Mouse (Mus musculus): Measurements from ENCODE around the gene Ryr2. TPM values are rescaled to one million over a fixed set of nuclear protein-coding genes. Genes with fewer than 3 reads are reported as not detected.
"Not testable (repeated sequence)": the region's sequence is repeated elsewhere in the genome, so short reads cannot be mapped to it uniquely, and the experiment has no call there.

The Ryr2 gene
- polyA plus RNA-seq, 1 experiment from 2014 or later: 0.43 TPM

DNA sequence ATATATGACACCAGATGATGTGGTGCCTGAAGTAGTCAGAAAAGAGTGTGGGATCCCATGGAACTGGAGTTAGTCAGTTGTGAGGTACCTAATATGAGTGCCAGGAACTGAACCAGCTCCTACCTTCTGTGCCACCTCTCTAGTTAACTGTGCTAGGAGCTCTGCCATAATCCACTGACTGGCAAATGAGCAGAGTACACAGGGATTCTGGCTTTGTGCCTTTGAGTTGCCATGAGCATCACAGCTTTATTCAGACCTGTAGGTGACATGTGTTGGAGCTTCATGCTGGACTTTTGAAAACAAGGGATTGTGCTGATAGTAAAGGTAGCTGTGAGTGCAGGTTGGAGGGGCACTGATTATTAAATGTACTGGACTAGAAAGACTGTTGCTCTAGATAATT, 539.4 kb downstream of the Ryr2 start:
- no peak for DNase-seq (ENCODE audit: low spot score)
- H3K36me3 ChIP-seq: no peaks in the 10 kb centered on the region
- H3K4me3 ChIP-seq: no peak overlapping the region
- no peaks in the 10 kb centered on the region for H3K4me1 ChIP-seq (replicated peaks)
- H3K27me3 ChIP-seq (ENCODE audit: insufficient read depth, poor library complexity, severe bottlenecking): no peaks in the 10 kb centered on the region
- no peak overlapping the region for H3K27ac ChIP-seq
- H3K9me3 ChIP-seq: no peaks in the 10 kb centered on the region

DNA sequence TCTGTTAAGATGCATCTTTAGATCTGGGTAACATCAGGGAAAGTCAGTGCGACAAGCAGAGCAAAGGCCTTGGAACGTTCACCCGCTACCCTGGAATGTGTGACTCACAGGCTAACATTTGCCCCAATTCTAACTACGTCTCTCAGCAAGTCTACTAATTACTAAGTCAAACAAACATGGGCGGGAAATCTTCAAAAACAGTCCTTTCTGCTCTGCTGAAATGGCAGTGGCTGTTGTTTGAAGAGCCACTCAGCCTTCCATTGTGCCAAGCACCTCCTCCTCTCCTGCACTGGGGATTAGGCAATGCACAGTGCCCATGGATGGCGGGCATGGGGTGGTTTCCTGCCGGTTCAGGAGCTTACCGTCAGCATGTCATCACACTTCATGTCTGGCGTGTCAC, 540.3 kb downstream of the Ryr2 start:
- no peak for DNase-seq (ENCODE audit: low spot score)
- no peak overlapping the region for H3K27ac ChIP-seq
- H3K9me3 ChIP-seq: no peaks in the 10 kb centered on the region
- no peaks in the 10 kb centered on the region for H3K36me3 ChIP-seq
- no peaks in the 10 kb centered on the region for H3K27me3 ChIP-seq (ENCODE audit: insufficient read depth, poor library complexity, severe bottlenecking)
- 75% methylated on average over 9 of the region's 9 CpGs for WGBS
- H3K4me3 ChIP-seq: no peak overlapping the region
- no peaks in the 10 kb centered on the region for H3K4me1 ChIP-seq (replicated peaks)

- no peaks in the 10 kb centered on the region for H3K36me3 ChIP-seq
- H3K4me1 ChIP-seq (replicated peaks): no peaks in the 10 kb centered on the region
- H3K27me3 ChIP-seq (ENCODE audit: insufficient read depth, poor library complexity, severe bottlenecking): no peaks in the 10 kb centered on the region
- H3K9me3 ChIP-seq: no peaks in the 10 kb centered on the region
- 48% methylated on average over 1 of the region's 1 CpGs for WGBS
- H3K4me3 ChIP-seq: no peak overlapping the region
- peak; percentile 55 for DNase-seq (ENCODE audit: low spot score)
- H3K27ac ChIP-seq: no peak overlapping the region
These were observed 543.3 kb downstream of the Ryr2 start for GRCm38 (mm10) chr13:11563224-11564024.

DNA sequence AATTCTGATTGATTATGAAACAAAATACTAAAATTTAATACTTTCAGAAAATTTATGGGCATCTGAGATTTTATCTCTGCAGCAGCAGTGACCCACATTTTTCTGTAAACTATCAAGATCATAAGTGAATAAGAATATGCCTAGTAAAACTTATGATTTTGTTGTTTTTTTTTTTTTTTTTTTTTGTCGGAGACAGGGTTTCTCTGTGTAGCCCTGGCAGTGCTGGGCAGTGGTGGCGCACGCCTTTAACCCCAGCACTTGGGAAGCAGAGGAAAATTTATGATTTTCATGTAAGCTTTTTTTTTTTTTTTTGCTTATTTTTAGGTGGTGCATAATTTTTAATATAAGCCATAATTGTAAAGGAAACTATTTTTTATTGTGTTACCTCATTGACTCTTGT, 557.1 kb downstream of the Ryr2 start:
- Histone ChIP-seq H3K9me3 (no peaks in the 10 kb centered on the region), H3K4me3 (no peak overlapping the region), H3K27me3 (ENCODE audit: insufficient read depth, poor library complexity, severe bottlenecking) (no peaks in the 10 kb centered on the region), H3K36me3 (no peaks in the 10 kb centered on the region), H3K4me1 (replicated peaks) (no peaks in the 10 kb centered on the region), H3K27ac (no peak overlapping the region)
- WGBS: 92% methylated on average over 3 of the region's 3 CpGs
- no peak for DNase-seq (ENCODE audit: low spot score)

DNA sequence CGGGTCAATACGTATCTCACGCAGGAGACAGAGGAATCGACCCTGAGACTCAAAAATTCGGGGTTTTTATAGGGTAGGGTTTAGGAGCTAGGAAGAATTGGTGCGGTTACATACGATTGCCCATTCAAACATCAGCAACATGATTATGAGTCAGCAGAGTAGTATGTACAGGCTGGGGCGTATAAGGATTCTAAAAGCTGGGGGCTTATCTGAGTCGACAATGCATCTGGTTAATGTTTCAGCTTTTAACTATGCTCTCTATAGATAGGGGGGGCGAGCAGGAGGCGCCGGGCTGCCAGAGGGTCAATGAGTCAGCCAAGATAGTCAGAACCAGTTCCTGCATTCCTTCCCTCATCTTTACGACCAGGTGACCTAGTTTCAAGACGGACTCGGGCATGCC, 557.6 kb downstream of the Ryr2 start:
- WGBS: 90% methylated on average over 15 of the region's 15 CpGs
- H3K27me3 ChIP-seq (ENCODE audit: insufficient read depth, poor library complexity, severe bottlenecking); H3K27ac ChIP-seq; H3K4me1 ChIP-seq (replicated peaks); H3K9me3 ChIP-seq; H3K4me3 ChIP-seq; H3K36me3 ChIP-seq; DNase-seq (ENCODE audit: low spot score): not testable (repeated sequence)

- H3K27me3 ChIP-seq (ENCODE audit: insufficient read depth, poor library complexity, severe bottlenecking): no peaks in the 10 kb centered on the region
- no peak overlapping the region for H3K4me3 ChIP-seq
- H3K27ac ChIP-seq: no peak overlapping the region
- no peaks in the 10 kb centered on the region for H3K4me1 ChIP-seq (replicated peaks)
- WGBS: 42% methylated on average over 7 of the region's 7 CpGs
- H3K36me3 ChIP-seq: no peaks in the 10 kb centered on the region
- no peaks in the 10 kb centered on the region for H3K9me3 ChIP-seq
- DNase-seq (ENCODE audit: low spot score): peak; percentile 23
These were observed 560.9 kb downstream of the Ryr2 start for GRCm38 (mm10) chr13:11545841-11546240.

- Histone ChIP-seq H3K27me3 (ENCODE audit: insufficient read depth, poor library complexity, severe bottlenecking) (no peaks in the 10 kb centered on the region), H3K27ac (no peak overlapping the region), H3K4me1 (replicated peaks) (no peaks in the 10 kb centered on the region), H3K36me3 (no peaks in the 10 kb centered on the region), H3K4me3 (no peak overlapping the region), H3K9me3 (no peaks in the 10 kb centered on the region)
- 85% methylated on average over 3 of the region's 3 CpGs for WGBS
- no peak for DNase-seq (ENCODE audit: low spot score)
These were observed 564.2 kb downstream of the Ryr2 start for GRCm38 (mm10) chr13:11542546-11542945.

- no peak overlapping the region for H3K4me3 ChIP-seq
- 89% methylated on average over 1 of the region's 1 CpGs for WGBS
- H3K4me1 ChIP-seq (replicated peaks): no peaks in the 10 kb centered on the region
- no peaks in the 10 kb centered on the region for H3K27me3 ChIP-seq (ENCODE audit: insufficient read depth, poor library complexity, severe bottlenecking)
- DNase-seq (ENCODE audit: low spot score): no peak
- H3K27ac ChIP-seq: no peak overlapping the region
- no peaks in the 10 kb centered on the region for H3K36me3 ChIP-seq
- no peaks in the 10 kb centered on the region for H3K9me3 ChIP-seq
These were observed 569.9 kb downstream of the Ryr2 start for GRCm38 (mm10) chr13:11536851-11537250.

DNA sequence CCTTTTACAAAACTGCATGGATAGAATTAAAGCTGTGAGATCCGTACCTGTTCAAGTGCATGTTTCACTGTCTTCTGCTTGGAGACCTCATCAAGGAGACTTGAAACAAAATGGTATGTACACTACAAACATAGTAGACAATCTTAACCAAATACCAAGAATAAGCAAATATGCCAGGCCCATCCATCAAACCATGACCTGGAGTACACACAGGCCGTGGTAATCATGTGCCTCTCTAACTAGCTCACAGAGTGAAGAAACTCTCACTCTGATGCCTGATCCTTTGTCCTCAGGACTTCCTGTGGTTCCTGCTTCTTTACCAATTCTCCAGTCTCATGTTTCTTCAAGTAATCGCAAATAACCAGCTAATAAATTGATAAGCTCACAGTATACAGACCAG, 570.9 kb downstream of the Ryr2 start:
- no peak for DNase-seq (ENCODE audit: low spot score)
- WGBS: 84% methylated on average over 3 of the region's 3 CpGs
- H3K27ac ChIP-seq: no peak overlapping the region
- H3K9me3 ChIP-seq: no peaks in the 10 kb centered on the region
- H3K27me3 ChIP-seq (ENCODE audit: insufficient read depth, poor library complexity, severe bottlenecking): no peaks in the 10 kb centered on the region
- no peaks in the 10 kb centered on the region for H3K4me1 ChIP-seq (replicated peaks)
- H3K4me3 ChIP-seq: no peak overlapping the region
- no peaks in the 10 kb centered on the region for H3K36me3 ChIP-seq

DNA sequence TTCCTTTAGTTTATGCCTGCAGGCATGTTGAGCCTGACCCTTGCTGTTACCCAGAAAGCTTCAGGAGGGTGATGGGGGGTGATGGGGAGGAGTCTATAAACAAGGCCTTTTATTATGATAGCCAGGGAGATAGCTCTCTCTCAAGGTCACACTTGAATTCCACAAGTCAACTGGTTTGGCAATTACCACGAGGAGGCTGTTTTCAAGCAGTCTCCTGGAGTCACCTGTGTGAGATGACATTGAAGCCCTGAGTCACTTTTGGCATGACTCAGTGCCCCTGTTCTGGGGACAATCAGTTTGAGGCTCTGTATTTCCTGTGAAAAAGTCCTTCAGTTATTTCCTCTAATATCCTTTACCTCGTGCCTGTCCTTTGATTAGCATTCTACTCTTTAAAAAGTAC, 573.5 kb downstream of the Ryr2 start:
- no peak overlapping the region for H3K27ac ChIP-seq
- no peaks in the 10 kb centered on the region for H3K4me1 ChIP-seq (replicated peaks)
- no peak overlapping the region for H3K4me3 ChIP-seq
- no peaks in the 10 kb centered on the region for H3K36me3 ChIP-seq
- WGBS: 77% methylated on average over 2 of the region's 2 CpGs
- no peak for DNase-seq (ENCODE audit: low spot score)
- no peaks in the 10 kb centered on the region for H3K27me3 ChIP-seq (ENCODE audit: insufficient read depth, poor library complexity, severe bottlenecking)
- no peaks in the 10 kb centered on the region for H3K9me3 ChIP-seq

DNA sequence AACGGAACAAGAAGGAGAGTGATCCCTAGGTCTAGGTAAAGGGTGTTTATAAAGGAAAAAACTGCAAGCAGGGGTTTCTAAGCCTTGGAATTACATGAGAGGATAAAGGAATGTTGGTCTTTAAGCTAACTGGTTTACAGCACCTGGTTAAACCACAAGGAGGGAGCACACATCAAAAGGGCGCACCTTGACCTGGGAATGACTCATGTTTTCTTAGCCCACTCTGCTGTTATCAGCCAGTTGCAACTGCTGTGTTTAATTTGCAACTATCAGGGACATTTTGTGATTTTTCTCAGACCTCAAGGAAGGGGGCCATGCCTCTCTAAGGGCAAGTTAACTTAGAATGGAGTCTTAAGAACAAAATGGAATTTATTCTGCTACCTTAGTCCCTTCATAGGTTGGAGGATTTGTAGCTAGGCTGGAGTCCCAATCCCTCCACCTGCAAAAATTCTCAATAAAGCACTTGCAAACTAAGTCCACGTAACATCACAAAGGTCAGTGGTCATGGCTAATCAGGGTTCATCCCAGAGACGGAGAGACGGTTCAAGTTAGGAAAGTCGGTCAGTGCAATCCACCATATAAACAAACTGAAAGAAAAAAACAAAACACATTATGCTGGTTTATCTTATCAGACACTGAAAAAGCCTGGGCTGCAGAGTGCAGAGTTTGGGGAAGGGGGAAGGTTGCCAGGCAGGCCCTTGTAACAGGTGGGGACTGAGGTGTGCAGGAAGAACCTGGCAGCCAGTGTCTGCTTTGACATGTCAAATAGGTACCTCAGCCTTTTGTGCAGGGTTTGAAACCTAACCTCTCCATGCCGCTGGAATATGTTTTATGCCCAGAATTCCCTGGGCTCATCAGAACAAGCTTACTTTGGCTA, 574.5 kb downstream of the Ryr2 start:
- Histone ChIP-seq H3K27me3 (ENCODE audit: insufficient read depth, poor library complexity, severe bottlenecking) (no peaks in the 10 kb centered on the region), H3K27ac (no peak overlapping the region), H3K4me1 (replicated peaks) (no peaks in the 10 kb centered on the region), H3K4me3 (no peak overlapping the region), H3K36me3 (no peaks in the 10 kb centered on the region), H3K9me3 (no peaks in the 10 kb centered on the region)
- WGBS: 90% methylated on average over 7 of the region's 7 CpGs
- no peak for DNase-seq (ENCODE audit: low spot score)

DNA sequence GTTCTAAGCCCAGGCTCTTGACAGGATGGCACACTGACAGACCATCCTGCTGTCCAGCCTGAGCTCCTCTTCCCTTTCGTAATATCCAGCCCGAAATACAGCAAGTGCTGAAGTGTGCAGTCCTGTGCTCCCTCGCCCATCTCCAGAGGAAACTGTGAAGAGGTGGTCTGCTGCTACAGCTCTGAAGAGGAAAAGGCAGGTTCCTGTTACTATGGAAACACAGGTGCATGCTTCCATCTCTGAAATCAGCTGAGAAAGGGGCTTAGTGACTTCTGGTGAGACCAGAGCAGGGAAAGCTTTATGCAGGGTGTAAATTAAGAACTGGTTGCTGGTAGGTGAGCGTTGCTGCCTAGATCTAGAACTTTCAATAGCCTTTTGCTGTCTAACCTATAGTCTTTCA, 583.1 kb downstream of the Ryr2 start:
- no peaks in the 10 kb centered on the region for H3K4me1 ChIP-seq (replicated peaks)
- 87% methylated on average over 4 of the region's 4 CpGs for whole genome bisulfite sequencing
- DNase-seq (ENCODE audit: low spot score): no peak
- H3K36me3 ChIP-seq: no peaks in the 10 kb centered on the region
- H3K27ac ChIP-seq: no peak overlapping the region
- H3K27me3 ChIP-seq (ENCODE audit: insufficient read depth, poor library complexity, severe bottlenecking): no peaks in the 10 kb centered on the region
- no peaks in the 10 kb centered on the region for H3K9me3 ChIP-seq
- no peak overlapping the region for H3K4me3 ChIP-seq

GRCm38 (mm10) chr13:11520765-11521164, 586.0 kb downstream of the Ryr2 start:
- Histone ChIP-seq H3K9me3 (no peaks in the 10 kb centered on the region), H3K27me3 (ENCODE audit: insufficient read depth, poor library complexity, severe bottlenecking) (no peaks in the 10 kb centered on the region), H3K4me3 (no peak overlapping the region), H3K36me3 (no peaks in the 10 kb centered on the region), H3K27ac (no peak overlapping the region), H3K4me1 (replicated peaks) (no peaks in the 10 kb centered on the region)
- WGBS: 86% methylated on average over 2 of the region's 2 CpGs
- DNase-seq (ENCODE audit: low spot score): no peak
